Mouse (Mus musculus): ENCODE data around the gene Abca3. TPM values are rescaled to one million over a fixed set of nuclear protein-coding genes. Genes with fewer than 3 reads are reported as not detected.
A peak's percentile ranks its signal among the peaks of the same experiment; 100 is the strongest.

The Abca3 gene
- polyA plus RNA-seq, 1 experiment from 2014 or later = 29.4 TPM

GRCm38 (mm10) chr17:24389865-24390264, 38.1 kb downstream of the Abca3 start:
- Histone ChIP-seq H3K27me3 (replicated peaks) (no peaks in the 10 kb centered on the region), H3K9me3 (replicated peaks) (no peaks in the 10 kb centered on the region), H3K9ac (replicated peaks) (no peak overlapping the region), H3K36me3 (peaks cover 81% of the 10 kb centered on the region), H3K4me2 (no peak overlapping the region), H3K27ac (replicated peaks) (no peak overlapping the region), H3K4me3 (replicated peaks) (no peak overlapping the region), H3K4me1 (no peaks in the 10 kb centered on the region)
- WGBS = 5% methylated on average over 2 of the region's 2 CpGs
- no peak for ATAC-seq (ENCODE audit: low FRiP score)

- 70% methylated on average over 8 of the region's 8 CpGs for WGBS
- no peak overlapping the region for H3K27ac ChIP-seq (replicated peaks)
- H3K4me2 ChIP-seq = no peak overlapping the region
- H3K27me3 ChIP-seq (replicated peaks) = no peaks in the 10 kb centered on the region
- no peak overlapping the region for H3K4me3 ChIP-seq (replicated peaks)
- H3K9ac ChIP-seq (replicated peaks) = no peak overlapping the region
- no peak for ATAC-seq (ENCODE audit: low FRiP score)
- H3K4me1 ChIP-seq = no peaks in the 10 kb centered on the region
- H3K36me3 ChIP-seq = peaks cover 78% of the 10 kb centered on the region
- H3K9me3 ChIP-seq (replicated peaks) = no peaks in the 10 kb centered on the region
Observed at GRCm38 (mm10) chr17:24391149-24391548, 39.4 kb downstream of the Abca3 start.

GRCm38 (mm10) chr17:24393527-24393926, 41.8 kb downstream of the Abca3 start:
- H3K27ac ChIP-seq (replicated peaks) = no peak overlapping the region
- 35% methylated on average over 4 of the region's 4 CpGs for WGBS
- peaks cover 78% of the 10 kb centered on the region for H3K36me3 ChIP-seq

GRCm38 (mm10) chr17:24394456-24394855, 42.7 kb downstream of the Abca3 start:
- ATAC-seq (ENCODE audit: low FRiP score) = no peak
- 86% methylated on average over 7 of the region's 7 CpGs for WGBS
- H3K4me1 ChIP-seq = no peaks in the 10 kb centered on the region
- no peaks in the 10 kb centered on the region for H3K27me3 ChIP-seq (replicated peaks)
- H3K9me3 ChIP-seq (replicated peaks) = no peaks in the 10 kb centered on the region
- no peak overlapping the region for H3K27ac ChIP-seq (replicated peaks)
- no peak overlapping the region for H3K9ac ChIP-seq (replicated peaks)
- no peak overlapping the region for H3K4me3 ChIP-seq (replicated peaks)
- peaks cover 78% of the 10 kb centered on the region for H3K36me3 ChIP-seq
- no peak overlapping the region for H3K4me2 ChIP-seq

More at GRCm38 (mm10) chr17:24393527-24393926, 41.8 kb downstream of the Abca3 start:
- H3K4me3 ChIP-seq (replicated peaks) = no peak overlapping the region
- no peak overlapping the region for H3K4me2 ChIP-seq
- no peaks in the 10 kb centered on the region for H3K4me1 ChIP-seq
- no peaks in the 10 kb centered on the region for H3K9me3 ChIP-seq (replicated peaks)
- ATAC-seq (ENCODE audit: low FRiP score) = no peak
- H3K27me3 ChIP-seq (replicated peaks) = no peaks in the 10 kb centered on the region
- no peak overlapping the region for H3K9ac ChIP-seq (replicated peaks)

GRCm38 (mm10) chr17:24402371-24402770, 50.6 kb downstream of the Abca3 start:
- Histone ChIP-seq H3K4me1 (no peaks in the 10 kb centered on the region), H3K27me3 (replicated peaks) (no peaks in the 10 kb centered on the region), H3K36me3 (peaks cover 92% of the 10 kb centered on the region), H3K4me2 (no peak overlapping the region), H3K4me3 (replicated peaks) (no peak overlapping the region), H3K9me3 (replicated peaks) (no peaks in the 10 kb centered on the region), H3K27ac (replicated peaks) (no peak overlapping the region), H3K9ac (replicated peaks) (no peak overlapping the region)
- no peak for ATAC-seq (ENCODE audit: low FRiP score)
- WGBS = 87% methylated on average over 3 of the region's 3 CpGs

GRCm38 (mm10) chr17:24407116-24407803, 55.5 kb downstream of the Abca3 start:
- Histone ChIP-seq H3K4me2 (no peak overlapping the region), H3K27ac (replicated peaks) (no peak overlapping the region), H3K9ac (replicated peaks) (0 out of 2 replicates have a peak overlapping the region, but pooled peaks have one; percentile 10), H3K4me3 (replicated peaks) (no peak overlapping the region), H3K4me1 (no peaks in the 10 kb centered on the region), H3K36me3 (peaks cover 91% of the 10 kb centered on the region), H3K27me3 (replicated peaks) (no peaks in the 10 kb centered on the region), H3K9me3 (replicated peaks) (no peaks in the 10 kb centered on the region)
- ATAC-seq (ENCODE audit: low FRiP score) = no peak
- 90% methylated on average over 12 of the region's 12 CpGs for WGBS

- WGBS = 32% methylated on average over 22 of the region's 22 CpGs
- peak; percentile 29 for ATAC-seq (ENCODE audit: low FRiP score)
- peak overlapping the region; percentile 52 for H3K9ac ChIP-seq (replicated peaks)
- H3K4me2 ChIP-seq = peak overlapping the region; percentile 94
- no peaks in the 10 kb centered on the region for H3K9me3 ChIP-seq (replicated peaks)
- peaks cover 46% of the 10 kb centered on the region for H3K36me3 ChIP-seq
- H3K27ac ChIP-seq (replicated peaks) = peak overlapping the region; percentile 89
- H3K27me3 ChIP-seq (replicated peaks) = no peaks in the 10 kb centered on the region
- H3K4me3 ChIP-seq (replicated peaks) = peak overlapping the region; percentile 71
- H3K4me1 ChIP-seq = peaks cover 42% of the 10 kb centered on the region
Observed at GRCm38 (mm10) chr17:24413557-24414211, 61.9 kb downstream of the Abca3 start.

GRCm38 (mm10) chr17:24414230-24414976, 62.7 kb downstream of the Abca3 start, which contains the start of gene Rnps1:
Rnps1 (plus strand) TSS chr17:24414565.
- peak within 1 kb of the TSS; percentile 74 for H3K9ac ChIP-seq (replicated peaks)
- H3K27ac ChIP-seq (replicated peaks) = peak within 1 kb of the TSS; percentile 89
- H3K4me1 ChIP-seq = peaks cover 42% of the 10 kb centered on the region
- no peaks in the 10 kb centered on the region for H3K27me3 ChIP-seq (replicated peaks)
- peak within 1 kb of the TSS; percentile 94 for H3K4me2 ChIP-seq
- H3K36me3 ChIP-seq = peaks cover 46% of the 10 kb centered on the region
- no peaks in the 10 kb centered on the region for H3K9me3 ChIP-seq (replicated peaks)
- under 1% methylated on average over 64 of the region's 64 CpGs for WGBS
- peak within 1 kb of the TSS; percentile 71 for H3K4me3 ChIP-seq (replicated peaks)
- peak; percentile 95 for ATAC-seq (ENCODE audit: low FRiP score)

GRCm38 (mm10) chr17:24415011-24415410, 63.3 kb downstream of the Abca3 start:
- Histone ChIP-seq H3K4me1 (peaks cover 42% of the 10 kb centered on the region), H3K4me2 (peak overlapping the region; percentile 94), H3K36me3 (peaks cover 46% of the 10 kb centered on the region), H3K27ac (replicated peaks) (peak overlapping the region; percentile 89), H3K4me3 (replicated peaks) (peak overlapping the region; percentile 71), H3K27me3 (replicated peaks) (no peaks in the 10 kb centered on the region), H3K9ac (replicated peaks) (peak overlapping the region; percentile 74), H3K9me3 (replicated peaks) (no peaks in the 10 kb centered on the region)
- under 1% methylated on average over 21 of the region's 21 CpGs for WGBS
- 0 out of 2 replicates have a peak, but pooled peaks have one; percentile 9 for ATAC-seq (ENCODE audit: low FRiP score)

GRCm38 (mm10) chr17:24416051-24416652, 64.4 kb downstream of the Abca3 start:
- Histone ChIP-seq H3K27me3 (replicated peaks) (no peaks in the 10 kb centered on the region), H3K36me3 (peaks cover 47% of the 10 kb centered on the region), H3K4me3 (replicated peaks) (peak overlapping the region; percentile 71), H3K9me3 (replicated peaks) (no peaks in the 10 kb centered on the region), H3K27ac (replicated peaks) (no peak overlapping the region), H3K9ac (replicated peaks) (peak overlapping the region; percentile 74; the same call in 1 of the 2 replicates), H3K4me2 (peak overlapping the region; percentile 94), H3K4me1 (peaks cover 42% of the 10 kb centered on the region)
- no peak for ATAC-seq (ENCODE audit: low FRiP score)
- 92% methylated on average over 3 of the region's 3 CpGs for WGBS

GRCm38 (mm10) chr17:24423114-24423513, 71.4 kb downstream of the Abca3 start:
- no peak overlapping the region for H3K4me2 ChIP-seq
- no peaks in the 10 kb centered on the region for H3K9me3 ChIP-seq (replicated peaks)
- H3K36me3 ChIP-seq = peaks cover 69% of the 10 kb centered on the region
- WGBS = 95% methylated on average over 4 of the region's 4 CpGs
- H3K4me3 ChIP-seq (replicated peaks) = no peak overlapping the region
- no peak overlapping the region for H3K9ac ChIP-seq (replicated peaks)
- H3K27me3 ChIP-seq (replicated peaks) = no peaks in the 10 kb centered on the region
- H3K27ac ChIP-seq (replicated peaks) = no peak overlapping the region
- peaks cover 16% of the 10 kb centered on the region for H3K4me1 ChIP-seq
- ATAC-seq (ENCODE audit: low FRiP score) = no peak

All from neural tube, embryonic 15.5 days (tissue).